Mouse (Mus musculus): ENCODE measurements around the gene Cbx2.

Gene Cbx2

DNA sequence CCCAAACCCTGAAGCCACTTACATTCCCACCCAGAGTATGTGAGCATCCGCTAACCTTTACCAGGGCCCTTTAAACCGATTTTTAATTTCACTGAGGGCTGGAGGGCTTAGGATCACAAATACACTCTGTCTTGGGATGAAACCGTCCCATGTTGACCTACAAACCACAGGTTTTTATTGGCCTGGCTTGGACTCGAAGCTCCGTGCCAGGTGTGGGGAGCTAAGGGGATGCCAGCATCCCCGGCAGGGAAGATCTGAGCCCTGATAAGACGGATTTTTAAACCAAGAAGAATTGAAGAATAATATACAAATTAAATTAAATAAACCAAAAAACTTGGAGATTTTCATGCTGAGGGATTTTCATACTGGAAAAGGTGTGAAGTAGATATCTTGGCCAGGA is 8.3 kb upstream of the Cbx2 start:
- in situ Hi-C loops (cut with MseI, MboI): no loop called here

- in situ Hi-C loops (cut with MseI, MboI): no loop called here
Measured at GRCm38 (mm10) chr11:119017506-119017905, 5.3 kb upstream of the Cbx2 start.

GRCm38 (mm10) chr11:119021180-119021579 is 1.6 kb upstream of the Cbx2 start:
- in situ Hi-C loops (cut with MseI, MboI): no loop called here

DNA sequence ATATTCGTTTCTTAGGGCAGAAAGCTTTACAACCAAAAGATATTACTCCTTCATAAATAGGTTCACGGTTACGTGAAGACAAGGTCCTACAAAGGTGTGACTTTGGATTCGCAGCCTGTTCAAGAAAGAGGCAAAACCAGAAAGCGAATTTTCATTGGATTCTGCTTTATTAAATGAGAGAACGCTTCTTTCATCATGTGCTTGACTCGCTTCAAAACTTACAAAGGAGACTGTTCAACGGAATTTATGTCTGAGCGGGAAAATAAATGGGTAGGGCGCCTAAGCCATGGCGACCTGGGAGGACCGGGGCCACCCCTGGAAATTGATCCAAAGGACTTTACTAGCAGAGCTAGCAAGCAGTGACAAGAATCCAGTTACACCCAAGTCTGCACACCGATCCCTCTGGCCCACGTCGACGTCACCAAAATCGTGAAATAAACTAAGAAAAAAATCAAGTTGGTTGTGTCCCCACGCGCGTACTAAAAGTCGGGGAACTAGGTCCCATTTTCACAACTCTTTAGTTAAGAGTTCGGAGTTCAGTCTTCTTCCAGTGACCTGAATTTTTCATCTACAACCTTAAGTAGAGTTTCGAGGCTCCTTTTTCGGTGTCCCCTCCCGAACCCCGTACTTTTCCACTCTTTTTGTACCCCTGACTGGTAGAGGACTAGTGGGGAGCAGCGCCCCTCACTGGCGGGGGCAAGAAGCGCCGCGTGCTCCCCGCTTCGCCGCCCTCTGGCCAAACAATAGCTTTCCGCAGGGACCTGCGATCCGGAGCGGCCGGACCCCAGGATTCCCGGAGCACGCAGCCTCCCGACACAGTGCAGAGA is 481 bp upstream of the Cbx2 start:
- in situ Hi-C loops (cut with MseI, MboI): no loop called here

GRCm38 (mm10) chr11:119023616-119023980 is 836 bp downstream of the Cbx2 start:
- in situ Hi-C loops (cut with MseI, MboI): no loop called here

DNA sequence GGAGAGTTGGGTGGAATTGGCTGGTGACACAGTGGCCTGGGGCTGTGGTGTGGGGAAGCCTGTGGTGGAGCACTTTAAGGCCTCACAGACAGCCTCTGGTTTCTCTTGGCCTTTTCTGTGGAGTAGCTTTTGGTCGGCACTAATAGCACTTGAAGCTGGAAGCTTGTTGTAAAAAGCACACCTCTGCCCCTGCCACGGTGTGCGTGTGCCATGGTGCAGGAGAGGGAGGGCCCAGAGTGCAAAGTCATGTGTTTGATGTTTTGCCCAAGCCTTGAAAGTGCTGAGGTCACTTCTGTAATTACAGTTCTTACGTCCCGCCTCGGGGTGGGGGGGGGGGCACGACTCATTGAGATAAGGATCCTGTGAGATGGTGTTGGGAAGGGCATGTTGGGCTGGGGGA is 1.5 kb downstream of the Cbx2 start:
- in situ Hi-C loops (cut with MseI, MboI): no loop called here

- in situ Hi-C loops (cut with MseI, MboI): no loop called here
Measured at GRCm38 (mm10) chr11:119026203-119026602, 3.4 kb downstream of the Cbx2 start.

- in situ Hi-C loops (cut with MseI, MboI): loop anchor here in 1 of 2 experiments (5.0 kb wide), 1 partner anchor 37 kb away; no protein-coding TSS in a partner anchor
Measured at GRCm38 (mm10) chr11:119033874-119034558, 11.3 kb downstream of the Cbx2 start.

GRCm38 (mm10) chr11:119034635-119035034 is 11.9 kb downstream of the Cbx2 start:
- in situ Hi-C loops (cut with MseI, MboI): loop anchor here in 1 of 2 experiments (5.0 kb wide), 1 partner anchor 37 kb away; no protein-coding TSS in a partner anchor

DNA sequence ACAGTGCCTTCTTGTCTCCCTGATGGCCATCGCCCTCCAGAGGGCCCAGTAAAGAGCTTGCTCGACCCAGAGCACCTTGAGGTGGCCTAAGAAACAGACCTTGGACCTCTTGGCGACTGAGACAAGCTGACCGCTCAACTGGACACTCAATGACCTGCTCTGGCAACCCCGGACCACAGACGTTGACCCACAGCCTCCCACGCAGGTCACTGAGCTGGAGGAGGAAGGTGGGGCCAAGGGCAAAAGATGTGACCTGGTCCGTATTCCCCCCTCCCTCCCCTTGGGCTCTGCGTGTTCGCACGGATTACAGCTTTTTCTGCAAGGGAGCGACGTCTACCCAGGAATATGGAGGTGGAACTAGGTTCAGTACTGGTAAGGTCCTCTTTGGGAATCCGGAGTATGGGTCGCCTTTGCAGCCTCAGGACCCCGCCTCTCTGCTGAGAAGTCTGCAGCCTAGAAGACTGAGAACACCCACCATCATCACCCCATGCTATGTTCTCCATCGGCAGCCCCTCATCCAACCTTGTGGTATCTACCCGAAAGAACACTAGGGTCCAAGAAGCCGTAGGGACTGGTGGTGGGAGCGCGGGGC is 12.4 kb downstream of the Cbx2 start:
- in situ Hi-C loops (cut with MseI, MboI): no loop called here

DNA sequence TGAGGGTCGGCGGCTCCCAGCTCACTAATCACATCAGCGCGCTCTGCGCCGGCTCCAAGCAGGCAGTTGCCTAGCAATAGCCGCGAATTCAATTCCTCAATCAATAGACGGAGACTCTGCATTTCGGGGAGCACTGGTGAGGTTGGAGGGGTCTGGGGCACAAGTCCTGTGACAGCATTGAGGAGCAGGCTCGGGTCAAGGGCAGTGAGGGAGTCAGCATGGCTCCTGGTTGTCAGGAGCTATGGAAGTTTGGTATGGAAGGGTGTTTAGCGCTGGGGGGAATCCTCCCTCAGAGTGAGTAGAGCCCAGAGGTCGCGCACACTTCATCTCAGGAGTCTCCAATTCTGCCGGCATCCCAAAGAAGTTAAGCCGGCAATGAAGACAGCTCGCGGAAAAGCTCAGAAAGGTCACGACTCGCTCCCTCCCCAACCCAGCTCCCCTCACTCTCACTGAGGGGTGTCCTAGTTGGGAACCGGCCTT is 13.0 kb downstream of the Cbx2 start:
- in situ Hi-C loops (cut with MseI, MboI): no loop called here

- in situ Hi-C loops (cut with MseI, MboI): no loop called here
Measured at GRCm38 (mm10) chr11:119036447-119036846, 13.7 kb downstream of the Cbx2 start.

DNA sequence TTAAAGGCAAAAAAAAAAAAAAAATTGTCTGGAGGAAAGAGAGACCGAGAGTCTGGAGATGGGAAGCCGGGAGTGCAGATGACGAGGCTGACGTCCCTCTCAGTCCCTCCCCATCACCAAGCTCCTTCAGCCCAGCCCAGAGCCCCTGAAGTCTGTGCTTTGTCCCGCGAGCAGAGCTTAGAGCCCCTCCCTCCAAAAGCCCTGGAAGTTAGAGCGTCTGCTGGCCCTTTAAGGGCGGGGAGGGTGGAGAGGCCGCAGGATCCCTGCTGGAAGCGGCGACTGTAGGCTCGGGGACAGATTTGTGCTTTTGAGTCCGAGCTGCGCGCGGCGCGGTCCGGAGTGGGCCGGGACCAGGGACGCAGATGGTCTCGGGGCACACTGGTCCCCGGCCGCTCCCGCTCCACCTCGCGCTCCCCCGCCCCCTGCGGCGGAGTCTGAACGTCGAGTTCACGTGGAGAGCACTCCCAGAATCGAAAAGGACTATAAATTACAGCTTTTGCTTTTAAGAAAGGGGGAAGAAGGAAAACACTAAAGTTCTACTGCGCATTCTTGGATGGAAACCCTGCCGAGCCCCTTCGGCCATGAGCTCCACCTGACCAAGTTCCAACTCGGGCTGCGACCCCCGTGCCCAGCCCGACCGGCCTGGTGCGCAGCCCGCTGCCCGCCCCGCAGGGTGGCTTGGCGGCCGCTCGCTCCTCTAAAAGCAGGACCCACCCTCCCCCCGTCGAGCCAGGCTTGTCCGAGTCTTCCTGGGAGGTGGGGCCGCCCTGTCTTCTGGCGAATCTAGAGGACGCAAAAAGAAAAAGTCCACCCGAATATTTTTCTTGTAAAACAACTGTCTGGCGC is 14.4 kb downstream of the Cbx2 start:
- in situ Hi-C loops (cut with MseI, MboI): no loop called here

- in situ Hi-C loops (cut with MseI, MboI): no loop called here
Measured at GRCm38 (mm10) chr11:119037780-119038401, 15.1 kb downstream of the Cbx2 start.

DNA sequence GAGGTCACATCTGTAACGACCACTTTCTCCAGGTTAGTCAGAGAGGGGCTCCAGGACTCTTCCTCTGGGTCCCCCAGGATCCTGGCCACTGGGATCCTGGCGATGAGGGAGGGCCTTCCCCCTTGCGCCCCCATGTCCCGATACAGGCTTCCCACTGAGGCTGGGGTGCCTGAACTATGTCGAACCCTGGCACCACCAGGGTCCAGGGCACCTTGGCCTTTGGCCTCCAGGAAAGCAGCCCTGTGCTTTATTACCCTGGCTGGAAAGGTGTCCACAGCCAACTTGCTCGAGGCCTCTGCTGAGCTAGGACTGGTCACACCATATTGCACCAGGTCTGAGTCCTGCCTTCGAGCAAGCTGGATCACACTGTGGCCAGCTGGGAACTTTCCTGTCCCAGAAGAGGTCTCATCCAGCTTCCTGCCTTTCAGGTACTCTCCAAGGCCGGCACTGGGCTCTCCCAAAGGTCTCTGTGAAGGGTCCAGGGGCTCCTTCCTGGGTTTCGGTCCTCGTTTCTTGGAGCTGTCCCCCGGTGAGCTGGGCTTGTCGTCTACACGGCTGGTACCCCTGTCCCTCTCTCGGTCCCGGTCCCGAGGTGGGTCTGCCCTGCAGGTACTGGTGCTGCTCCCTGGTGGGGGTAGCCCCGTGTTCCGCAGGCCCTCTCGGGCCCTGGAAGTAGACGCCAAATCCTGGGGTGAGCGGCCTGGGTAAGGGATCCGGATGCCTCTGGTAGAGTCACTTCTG is 16.2 kb downstream of the Cbx2 start:
- in situ Hi-C loops (cut with MseI, MboI): no loop called here

DNA sequence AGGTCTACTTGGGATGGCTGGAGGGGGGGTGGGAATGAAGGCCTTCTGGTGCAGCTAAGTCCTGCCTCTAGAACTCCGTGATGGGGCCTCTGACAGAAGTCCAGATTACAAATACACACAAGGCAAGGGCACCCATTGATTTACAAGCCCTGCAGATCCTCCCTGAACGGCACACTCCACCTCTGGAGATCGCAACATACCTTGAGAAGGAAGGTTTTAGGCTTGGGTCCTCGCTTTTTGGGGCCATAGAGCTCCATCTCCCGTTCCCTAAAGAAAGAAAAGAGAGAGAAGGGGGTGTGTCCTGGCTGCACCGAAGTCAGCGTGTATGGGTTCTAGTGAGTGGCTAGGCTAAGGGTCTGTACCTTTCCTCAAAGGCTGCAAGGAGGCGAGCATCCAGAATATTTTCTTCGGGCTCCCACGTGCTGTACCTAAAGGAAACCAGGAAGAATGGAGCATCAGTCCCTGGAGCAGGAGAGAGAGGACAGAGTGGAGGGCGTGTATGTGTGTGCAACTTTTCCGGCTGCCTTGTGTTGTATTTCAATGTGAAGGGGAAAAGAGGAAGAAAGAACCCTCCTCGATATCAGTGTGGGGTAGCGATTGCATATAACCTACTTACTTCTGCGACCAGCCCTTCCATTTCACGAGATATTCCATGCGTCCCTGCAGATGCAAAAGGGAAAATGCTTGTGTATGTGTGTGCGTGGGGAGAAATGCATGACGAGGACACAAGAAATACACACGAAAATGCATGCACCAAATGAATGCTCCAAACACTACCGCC is 17.2 kb downstream of the Cbx2 start:
- in situ Hi-C loops (cut with MseI, MboI): no loop called here

DNA sequence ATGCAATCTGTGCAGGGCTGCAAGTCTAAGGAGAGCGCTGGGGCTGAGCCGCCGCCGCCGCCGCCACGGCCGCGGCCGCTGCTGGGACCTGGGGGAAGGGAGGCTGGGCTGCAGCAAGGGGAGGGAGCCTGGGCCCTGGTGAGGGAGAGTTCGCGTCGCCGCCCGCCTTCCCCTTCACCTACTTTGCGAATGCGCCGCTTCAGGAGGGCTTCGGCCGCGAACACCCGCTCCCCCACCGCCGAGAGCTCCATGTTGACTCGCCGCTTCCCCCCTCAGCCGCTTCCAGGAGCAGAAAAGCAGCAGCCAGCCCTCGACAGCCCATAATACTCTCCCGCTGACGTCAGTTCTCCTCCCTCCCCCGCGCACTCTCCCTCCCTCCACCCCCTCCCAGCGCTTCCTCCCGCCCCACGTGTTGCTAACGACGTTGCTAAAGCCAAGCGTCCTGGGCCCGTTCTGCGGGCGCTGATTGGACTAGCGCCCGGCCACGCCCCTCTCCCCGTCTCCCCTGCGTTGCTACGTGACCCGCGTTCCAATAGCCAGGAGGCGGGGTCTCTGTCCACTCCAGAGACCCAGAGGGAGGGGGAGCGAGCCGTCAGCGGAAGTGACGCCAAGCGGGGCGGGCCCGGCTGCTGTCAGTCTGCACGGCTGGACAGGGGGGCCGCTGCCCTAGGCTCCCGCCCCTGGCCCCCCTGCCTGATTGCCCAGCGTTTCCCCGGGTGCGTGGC is 18.0 kb downstream of the Cbx2 start, which contains the start of gene Cbx8:
Cbx8 (minus strand) TSS at position 370 of the 725 bp plus-strand sequence.
- in situ Hi-C loops (cut with MseI, MboI): no loop called here

DNA sequence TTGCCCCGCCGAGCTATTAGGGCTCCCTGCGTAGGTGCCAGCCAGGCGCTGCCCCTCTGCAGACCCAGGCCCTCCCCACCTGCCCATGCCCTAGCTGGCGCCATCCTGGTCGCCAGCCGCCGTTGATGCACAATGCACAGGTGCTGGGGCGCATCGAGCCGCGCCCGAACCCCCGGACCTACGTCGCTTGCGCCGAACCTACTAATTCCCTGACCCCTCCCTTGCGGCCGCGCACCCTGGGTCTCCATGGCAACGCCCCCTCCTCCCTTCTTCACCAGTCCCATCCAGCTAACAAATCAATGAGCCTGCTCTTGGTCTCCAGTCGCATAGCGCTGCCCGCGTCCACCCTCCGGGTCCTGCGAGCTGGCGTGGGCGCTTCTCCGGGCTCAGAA is 18.6 kb downstream of the Cbx2 start:
- in situ Hi-C loops (cut with MseI, MboI): no loop called here

All from mouse trophoblast stem cell (cell line).